Mouse (Mus musculus): ENCODE measurements around the gene Rrh. TPM values are rescaled to one million over a fixed set of nuclear protein-coding genes. Genes with fewer than 3 reads are reported as not detected.
"Not testable (repeated sequence)": the region's sequence is repeated elsewhere in the genome, so short reads cannot be mapped to it uniquely, and the experiment has no call there.

Gene Rrh
- polyA plus RNA-seq, 2 experiments from 2014 or later: 0.32 TPM; not detected in 1

DNA sequence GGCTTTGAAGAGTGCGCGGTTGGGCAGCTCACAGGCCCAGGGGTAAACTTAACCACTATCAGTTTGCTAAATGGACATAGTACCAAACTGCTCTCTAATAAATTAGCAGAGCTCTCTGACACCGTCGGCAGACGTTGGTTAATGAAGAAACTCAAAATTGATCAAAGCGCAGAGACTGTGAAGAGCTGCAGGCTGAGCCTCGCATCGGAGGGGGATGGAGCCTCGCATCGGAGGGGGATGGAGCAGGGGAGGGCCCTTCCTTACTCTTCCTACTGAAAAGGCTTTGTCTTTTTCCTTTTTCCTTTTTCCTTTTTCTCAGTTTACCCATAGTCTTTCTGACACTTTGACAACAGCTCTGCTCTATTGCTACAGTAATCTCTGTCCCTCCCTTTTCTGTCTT lies 41.0 kb downstream of the Rrh start:
- ATAC-seq: no peak

DNA sequence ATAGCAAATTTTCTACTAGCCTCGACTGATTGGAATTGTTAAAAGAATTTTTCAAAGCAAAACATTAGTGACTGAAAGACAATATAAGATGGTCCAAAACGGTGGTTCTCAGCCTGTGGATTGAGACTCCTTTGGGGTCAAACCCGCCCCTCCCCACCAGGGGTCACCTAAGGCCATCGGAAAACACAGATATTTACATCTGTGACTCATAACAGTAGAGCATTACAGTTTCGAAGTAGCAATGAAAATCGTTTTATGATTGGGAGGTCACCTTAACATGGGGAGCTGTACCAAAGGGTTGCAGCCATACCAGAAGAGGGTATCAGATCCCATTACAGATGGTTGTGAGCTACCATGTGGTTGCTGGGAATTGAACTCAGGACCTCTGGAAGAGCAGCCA lies 51.2 kb downstream of the Rrh start:
- ATAC-seq: no peak

DNA sequence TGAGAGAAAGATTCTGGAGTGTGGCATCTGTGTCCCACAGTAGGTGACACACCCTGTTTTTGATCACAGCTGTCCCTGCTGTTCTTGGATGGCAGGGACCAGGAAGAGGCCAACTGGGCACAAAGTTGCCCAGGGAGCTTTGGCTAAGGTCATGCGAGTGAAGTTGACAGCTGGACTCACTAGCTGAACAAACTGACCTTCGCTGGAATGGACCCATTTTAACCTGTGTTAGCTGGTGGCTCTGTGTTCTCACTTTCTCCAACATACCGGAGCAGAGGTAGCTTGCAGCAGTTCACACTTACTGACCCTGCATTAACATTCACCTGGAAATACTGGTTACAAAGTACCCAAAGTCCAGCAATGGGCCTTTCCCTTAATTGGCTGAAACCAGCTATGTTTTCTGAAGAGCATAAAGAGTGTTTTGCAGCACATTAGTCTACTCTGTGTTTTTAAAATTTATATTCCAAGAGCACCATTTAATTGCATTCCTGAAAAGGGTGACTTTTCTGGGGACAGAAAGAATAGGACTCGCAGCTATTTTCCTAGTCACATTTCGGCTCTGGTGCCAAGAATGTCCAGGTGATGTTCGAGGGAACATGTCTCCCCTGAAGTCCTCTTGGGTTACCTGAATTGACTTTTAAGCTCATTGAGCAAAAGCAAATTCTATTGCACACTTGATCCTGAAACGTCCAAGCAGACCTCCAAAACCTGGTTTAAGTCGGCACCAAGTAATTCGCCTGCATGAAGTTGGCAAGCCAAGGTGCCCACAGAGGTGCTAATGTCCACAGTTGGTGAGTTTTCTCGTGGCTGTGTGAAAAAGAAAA lies 55.2 kb downstream of the Rrh start:
- no peak for ATAC-seq

DNA sequence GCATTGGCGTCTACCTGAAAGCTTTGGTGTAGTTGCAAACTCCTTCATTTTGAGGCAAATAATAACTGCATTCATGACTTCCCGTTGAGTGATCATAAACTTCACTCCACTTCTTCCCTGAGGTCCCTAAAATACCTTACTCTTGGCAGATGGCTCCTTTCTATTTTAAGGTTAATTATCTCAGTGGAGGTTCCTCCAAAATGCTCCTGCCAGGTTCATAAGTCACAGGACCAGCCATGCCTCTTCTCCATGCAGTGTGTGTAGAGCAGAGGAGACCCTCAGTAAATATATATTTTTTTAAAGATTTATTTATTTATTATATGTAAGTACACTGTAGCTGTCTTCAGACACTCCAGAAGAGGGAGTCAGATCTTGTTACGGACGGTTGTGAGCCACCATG lies 56.3 kb downstream of the Rrh start:
- no peak for ATAC-seq

DNA sequence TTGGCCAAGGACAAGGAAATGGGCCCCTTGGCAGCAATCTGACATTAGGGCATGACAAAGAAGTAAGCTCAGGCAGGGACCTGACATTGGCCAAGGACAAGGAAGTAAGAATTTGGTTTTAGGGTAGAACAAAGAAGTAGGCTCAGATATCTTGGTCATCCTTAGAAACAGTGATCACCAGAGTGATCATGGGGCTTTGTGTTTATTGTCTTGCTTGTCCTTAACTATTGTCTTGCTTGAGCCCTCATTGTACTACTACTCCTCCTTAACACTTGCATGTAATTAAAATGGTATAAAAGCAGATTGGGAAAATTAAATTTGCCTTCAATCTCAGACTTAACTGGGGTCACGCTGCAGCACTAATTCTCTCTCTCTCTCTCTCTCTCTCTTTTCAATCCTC lies 64.8 kb downstream of the Rrh start:
- not testable (repeated sequence) for ATAC-seq

DNA sequence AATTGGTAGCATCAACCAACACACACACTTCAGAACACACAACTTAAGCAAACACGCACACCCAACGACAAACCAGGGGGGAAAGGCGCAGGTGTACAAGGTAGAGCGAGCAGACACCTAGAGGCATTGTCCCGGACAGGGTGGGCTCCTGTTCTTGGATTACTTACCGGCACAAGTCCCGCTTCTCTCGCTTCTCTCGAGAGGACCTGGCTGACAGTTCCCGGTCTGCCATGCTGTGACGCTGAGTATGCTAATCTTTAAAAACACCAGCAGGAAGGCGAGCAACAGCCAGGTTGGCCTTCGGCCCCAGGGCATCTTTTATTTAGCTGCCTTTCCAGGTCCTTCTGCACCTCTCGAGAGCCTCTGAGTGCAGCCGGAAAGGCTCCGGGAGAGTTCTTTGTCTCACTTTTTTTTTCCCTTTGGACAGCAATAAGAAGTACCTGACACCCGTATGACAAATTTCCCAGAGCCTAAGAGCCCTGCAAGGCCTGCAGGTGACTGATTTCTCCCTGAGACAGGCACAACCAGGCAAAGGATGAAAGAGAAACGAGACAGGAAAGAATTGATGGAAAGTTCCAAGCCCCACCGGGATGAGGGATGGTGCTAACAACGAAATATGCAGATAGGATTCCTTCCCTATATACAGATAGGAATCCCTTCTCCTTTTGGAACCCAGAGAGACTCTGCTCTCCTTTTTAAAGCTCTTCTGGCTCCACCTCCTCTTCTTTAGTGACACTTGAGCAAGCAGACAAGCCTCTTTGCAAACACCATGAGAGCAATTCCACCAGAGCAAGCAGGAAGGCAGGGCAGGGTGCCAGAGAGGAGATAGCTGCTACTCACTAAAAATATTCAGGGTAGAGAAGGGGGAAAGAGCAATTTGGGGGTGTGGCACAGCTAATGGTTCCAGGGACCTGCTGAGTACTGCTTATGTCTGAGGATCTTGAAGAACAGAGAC lies 67.5 kb downstream of the Rrh start, which contains the start of gene Egf:
Gene Egf, minus strand, starts transcription at position 667 of the 955 bp plus-strand sequence.
- no peak for ATAC-seq

Other genes with a start within 250 kb of the Rrh start
- 1 to 10 TPM; 1.9 to 3.8 TPM for gene Egf, start 67.3 kb downstream of the Rrh start, polyA plus RNA-seq (2017; shearing (Covaris generic))
- gene Lrit3, start 18.6 kb downstream of the Rrh start, polyA plus RNA-seq (2017; shearing (Covaris generic)): not detected
- 10 to 100 TPM in 1 of 2 experiments, 1 to 10 TPM in 1; 8.9 to 13.8 TPM for gene Gar1, start 8.8 kb upstream of the Rrh start, polyA plus RNA-seq (2017; shearing (Covaris generic))
- not detected for gene Cfi, start 13.3 kb upstream of the Rrh start, polyA plus RNA-seq (2017; shearing (Covaris generic))
- gene Pla2g12a, start 56.0 kb upstream of the Rrh start, polyA plus RNA-seq (2017; shearing (Covaris generic)): 1 to 10 TPM; 1.4 to 2.4 TPM
- 10 to 100 TPM; 61.7 to 71.8 TPM for gene Casp6, start 78.8 kb upstream of the Rrh start, polyA plus RNA-seq (2017; shearing (Covaris generic))
- gene Mcub, start 147.6 kb upstream of the Rrh start, polyA plus RNA-seq (2017; shearing (Covaris generic)): 10 to 100 TPM; 23.8 to 24.6 TPM
- 10 to 100 TPM; 25.2 to 26.6 TPM for gene Sec24b, start 239.0 kb upstream of the Rrh start, polyA plus RNA-seq (2017; shearing (Covaris generic))